Mouse (Mus musculus) brown adipose tissue, adult 24 weeks (tissue): ENCODE results near the gene Cfl2. TPM values are rescaled to one million over a fixed set of nuclear protein-coding genes. Genes with fewer than 3 reads are reported as not detected.
A peak's percentile ranks its signal among the peaks of the same experiment; 100 is the strongest.
"Not testable (repeated sequence)": the region's sequence is repeated elsewhere in the genome, so short reads cannot be mapped to it uniquely, and the experiment has no call there.

Experiments used
- H3K27ac ChIP-seq: fragments of 200-500 bp; replicated peaks from 2 replicates; pipeline ENCODE4 v1.5.1; 2012; ENCODE audit warnings: low read depth, mild to moderate bottlenecking, low read length
- H3K4me1 ChIP-seq: fragments of 200-500 bp; 2 replicates; pipeline ENCODE4 v1.6.1; 2012; ENCODE audit warnings: low read length, mixed read lengths; ENCODE audit not compliant: control insufficient read depth, insufficient read depth, insufficient read length
- H3K4me3 ChIP-seq: fragments of 200-500 bp; 2 replicates; pipeline ENCODE4 v1.5.1; 2012; ENCODE audit warnings: low read depth, mild to moderate bottlenecking, low read length, moderate library complexity; ENCODE audit not compliant: insufficient read depth
- polyA plus RNA-seq: library from polyadenylated mRNA; stranded (reverse); fragments of >200 nt; gene quantifications from 2 replicates; pipeline ENCODE4 v1.2.4, GENCODE M21; 2012; ENCODE audit not compliant: missing spikeins, insufficient read depth, insufficient read length

The Cfl2 gene
- polyA plus RNA-seq, 1 experiment, result 220 TPM

DNA sequence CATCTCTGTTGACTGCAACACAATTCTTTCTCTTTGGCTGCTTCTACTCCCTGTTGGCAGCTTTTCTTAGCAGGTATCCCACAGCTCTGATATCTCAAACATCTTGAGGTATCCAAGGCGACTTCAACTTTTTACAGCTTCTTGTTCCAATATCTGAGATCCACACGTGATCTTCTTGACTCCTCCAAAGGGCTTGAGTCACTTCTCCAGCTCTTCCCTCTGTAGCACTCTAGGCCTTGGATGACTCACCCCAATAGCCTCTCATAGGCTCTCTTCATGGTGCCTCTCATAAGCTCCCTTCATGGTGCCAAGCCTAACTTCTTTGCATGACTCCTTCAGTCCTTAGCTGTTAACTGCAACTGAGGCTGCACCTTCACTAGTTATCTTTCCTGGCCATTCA is 22.9 kb downstream of the Cfl2 start:
- H3K27ac ChIP-seq, result no peak overlapping the region
- H3K4me1 ChIP-seq, result no peaks in the 10 kb centered on the region
- H3K4me3 ChIP-seq, result no peak overlapping the region

DNA sequence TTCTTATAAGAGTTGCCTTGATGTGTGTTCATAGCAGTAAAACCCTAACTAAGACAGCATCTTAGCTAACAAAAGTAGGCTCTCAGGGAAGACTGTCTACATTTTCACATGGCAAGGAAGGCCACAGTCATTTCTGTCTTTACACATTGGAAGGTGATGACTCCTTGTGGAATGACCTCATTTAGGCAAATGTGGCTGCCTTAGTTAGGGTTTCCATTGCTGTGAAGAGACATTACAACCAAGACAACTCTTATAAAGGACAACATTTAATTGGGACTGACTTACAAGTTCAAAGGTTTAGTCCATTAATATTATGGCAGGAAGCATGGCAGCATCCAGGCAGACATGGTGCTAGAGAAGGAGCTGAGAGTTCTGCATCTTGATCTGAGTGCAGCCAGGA is 23.7 kb downstream of the Cfl2 start:
- H3K4me3 ChIP-seq, result no peak overlapping the region
- 0 out of 2 replicates have a peak, but pooled peaks cover 2% of the 10 kb centered on the region for H3K4me1 ChIP-seq

DNA sequence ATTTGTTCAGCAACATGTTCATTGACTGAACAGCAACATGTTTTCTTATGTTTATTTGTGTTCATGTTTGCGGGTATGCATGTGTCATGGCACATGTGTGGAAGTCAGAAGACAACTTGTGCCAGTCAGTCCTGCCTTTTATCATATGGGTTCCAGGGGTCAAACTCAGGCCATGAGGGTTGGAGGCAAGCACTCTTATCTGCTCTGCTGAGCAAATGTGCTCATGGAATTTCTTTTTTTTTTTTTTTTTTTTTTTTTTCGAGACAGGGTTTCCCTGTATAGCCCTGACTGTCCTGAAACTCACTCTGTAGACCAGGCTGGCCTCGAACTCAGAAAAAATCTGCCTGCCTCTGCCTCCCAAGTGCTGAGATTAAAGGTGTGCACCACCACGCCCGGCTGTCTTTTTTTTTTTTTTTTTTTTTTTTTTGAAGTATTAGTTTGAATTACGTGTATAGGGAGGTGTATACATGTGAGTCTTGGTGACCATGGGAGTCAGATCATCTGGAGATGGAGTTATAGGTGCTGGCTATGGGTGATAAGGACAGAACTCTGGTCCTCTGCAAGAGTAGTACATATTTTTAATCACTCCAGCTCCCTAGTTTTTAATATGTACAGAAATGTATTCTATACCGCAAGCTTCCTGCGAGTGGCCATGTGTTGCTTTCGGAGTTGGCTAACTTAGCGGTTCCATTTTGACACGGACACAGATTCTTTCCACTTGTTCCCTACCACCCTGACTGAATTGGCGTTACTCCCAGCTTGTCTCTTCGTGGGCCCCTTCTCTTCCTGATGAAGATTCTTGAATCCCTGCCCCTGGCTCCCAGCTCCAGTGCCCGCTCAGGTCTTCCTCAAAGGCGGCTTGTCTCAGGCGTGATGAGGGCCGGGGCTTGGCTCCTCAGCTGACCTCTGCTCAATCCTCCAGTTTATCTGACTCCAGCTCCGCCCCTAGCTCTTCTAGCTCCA is 26.8 kb downstream of the Cfl2 start:
- Histone ChIP-seq H3K4me1 (0 out of 2 replicates have a peak, but pooled peaks cover 3% of the 10 kb centered on the region), H3K4me3 (no peak overlapping the region), H3K27ac (no peak overlapping the region)

More for the DNA sequence above, 23.7 kb downstream of the Cfl2 start:
- no peak overlapping the region for H3K27ac ChIP-seq

DNA sequence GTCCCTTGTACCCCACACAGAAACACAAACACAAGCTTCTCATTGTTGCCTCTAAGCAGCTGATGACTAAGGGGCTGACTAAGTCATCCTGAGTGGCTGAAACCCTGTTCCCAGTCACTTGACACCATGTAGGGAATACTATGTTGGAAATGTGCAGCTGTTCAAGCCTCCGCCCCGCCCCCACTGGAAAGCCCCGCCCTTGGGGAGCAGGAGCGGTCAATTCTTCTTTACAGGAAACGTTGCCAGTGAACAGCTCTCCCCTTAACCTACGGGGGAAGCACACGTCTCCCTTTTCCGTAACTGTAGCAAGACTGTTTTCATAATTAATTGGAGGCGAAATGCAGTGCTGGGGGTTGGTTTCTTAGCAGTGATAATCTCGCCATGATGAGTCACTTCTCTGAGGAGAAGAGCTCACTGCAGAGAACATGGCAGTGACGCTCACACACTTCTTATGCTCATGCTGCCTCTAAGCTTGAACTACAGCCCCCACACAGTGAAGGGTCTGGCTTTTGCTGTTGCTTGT is 27.7 kb downstream of the Cfl2 start:
- Histone ChIP-seq H3K4me3 (peak overlapping the region; percentile 54), H3K4me1 (0 out of 2 replicates have a peak, but pooled peaks cover 3% of the 10 kb centered on the region), H3K27ac (no peak overlapping the region; the same call in 1 of the 2 replicates)

DNA sequence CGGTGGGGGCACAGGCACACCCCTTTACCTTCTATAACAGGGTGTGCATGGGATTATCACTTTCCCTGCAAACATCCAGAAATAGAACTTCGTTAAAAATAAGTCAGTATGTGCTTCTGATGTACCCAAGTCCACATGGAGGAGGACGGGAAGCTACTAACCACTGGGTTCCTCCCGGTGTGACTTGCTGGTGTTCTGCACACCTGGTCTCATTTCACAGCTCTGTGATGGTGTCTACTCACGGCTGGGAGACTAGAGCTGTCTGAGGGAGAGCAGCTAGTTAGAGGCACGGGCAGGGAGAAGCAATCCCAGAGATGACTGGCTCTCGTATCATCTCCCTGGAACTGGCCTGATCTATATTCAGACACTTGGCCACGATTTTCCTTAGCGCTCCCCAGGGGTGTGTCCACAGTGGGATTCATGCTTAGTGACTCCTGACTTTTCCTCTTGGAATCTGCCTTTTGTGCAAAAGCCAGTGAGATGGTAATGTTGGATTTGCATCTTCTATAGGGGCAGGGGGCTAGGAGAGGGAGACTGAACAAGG is 28.7 kb downstream of the Cfl2 start:
- H3K4me1 ChIP-seq, result 0 out of 2 replicates have a peak, but pooled peaks cover 3% of the 10 kb centered on the region
- H3K4me3 ChIP-seq, result no peak overlapping the region
- H3K27ac ChIP-seq, result no peak overlapping the region

DNA sequence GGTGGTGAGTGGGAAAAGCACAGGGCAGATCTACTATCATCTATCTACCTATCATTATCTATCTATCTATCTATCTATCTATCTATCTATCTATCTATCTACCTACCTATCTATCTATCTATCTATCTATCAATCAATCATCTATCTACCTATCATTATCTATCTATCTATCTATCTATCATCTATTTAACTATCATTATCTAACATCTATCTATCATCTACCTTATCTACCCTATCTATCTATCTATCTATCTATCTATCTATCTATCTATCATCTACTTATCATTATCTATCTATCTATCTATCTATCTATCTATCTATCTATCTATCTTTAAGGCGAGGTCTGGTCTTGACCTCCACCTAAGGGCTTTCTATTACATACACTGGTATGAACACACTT is 30.8 kb downstream of the Cfl2 start:
- H3K27ac ChIP-seq, H3K4me3 ChIP-seq, H3K4me1 ChIP-seq: not testable (repeated sequence)

DNA sequence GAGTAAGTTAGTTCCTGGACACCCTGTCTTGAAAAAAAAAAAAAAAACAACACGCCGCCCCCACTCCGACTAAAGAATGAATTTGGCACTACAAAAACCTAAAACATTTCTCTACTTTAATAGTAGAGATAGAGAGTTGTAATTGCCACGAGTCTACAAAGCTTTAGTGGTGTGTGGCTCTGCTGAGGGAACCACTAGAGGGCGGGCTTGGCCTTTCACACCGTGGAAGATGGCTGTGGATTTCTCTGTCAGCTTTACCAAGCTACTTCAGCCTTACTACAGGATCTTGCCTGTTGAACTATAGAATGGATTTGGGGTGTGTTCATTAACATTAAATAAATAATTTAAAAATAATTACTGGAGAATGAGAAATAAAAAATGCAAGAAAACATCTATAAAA is 32.1 kb downstream of the Cfl2 start:
- Histone ChIP-seq H3K4me1 (0 out of 2 replicates have a peak, but pooled peaks cover 3% of the 10 kb centered on the region), H3K27ac (no peak overlapping the region), H3K4me3 (no peak overlapping the region)

DNA sequence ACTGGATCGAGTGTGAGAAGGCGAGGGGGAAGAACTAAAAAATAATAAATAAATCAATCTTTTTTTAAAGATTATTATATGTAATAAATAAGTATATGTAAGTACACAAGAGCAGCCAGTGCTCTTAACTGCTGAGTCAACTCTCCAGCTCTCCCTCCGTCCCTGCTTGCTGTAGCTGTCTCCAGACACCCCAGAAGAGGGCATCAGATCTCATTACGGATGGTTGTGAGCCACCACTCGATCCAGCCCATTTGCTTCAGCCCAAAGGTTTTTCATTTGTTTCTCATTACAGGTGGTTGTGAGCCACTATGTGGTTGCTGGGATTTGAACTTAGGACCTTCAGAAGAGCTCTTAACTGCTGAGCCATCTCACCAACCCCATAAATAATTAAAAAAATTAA is 32.8 kb downstream of the Cfl2 start:
- Histone ChIP-seq H3K4me3 (no peak overlapping the region), H3K4me1 (0 out of 2 replicates have a peak, but pooled peaks cover 3% of the 10 kb centered on the region), H3K27ac (no peak overlapping the region)

DNA sequence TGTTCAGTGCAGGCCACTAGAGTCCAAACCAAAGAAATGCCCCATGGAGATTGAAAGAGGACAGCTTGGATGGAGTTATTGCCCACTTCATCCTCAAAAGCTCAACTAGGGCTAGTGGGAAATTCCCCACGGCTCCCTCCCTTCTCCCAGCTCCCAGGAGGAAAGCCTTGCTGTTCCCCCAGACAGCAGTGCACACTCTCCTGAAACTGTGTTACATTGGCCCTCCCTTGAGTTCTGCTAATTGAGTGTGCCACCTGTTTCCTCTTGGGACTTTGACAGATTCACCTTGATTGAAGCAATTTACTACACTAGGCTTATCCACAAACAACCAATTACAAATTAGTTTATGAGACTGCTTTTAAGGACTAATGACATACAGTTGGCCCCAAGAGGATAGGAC is 34.6 kb downstream of the Cfl2 start:
- Histone ChIP-seq H3K4me1 (no peaks in the 10 kb centered on the region), H3K4me3 (no peak overlapping the region), H3K27ac (no peak overlapping the region)

DNA sequence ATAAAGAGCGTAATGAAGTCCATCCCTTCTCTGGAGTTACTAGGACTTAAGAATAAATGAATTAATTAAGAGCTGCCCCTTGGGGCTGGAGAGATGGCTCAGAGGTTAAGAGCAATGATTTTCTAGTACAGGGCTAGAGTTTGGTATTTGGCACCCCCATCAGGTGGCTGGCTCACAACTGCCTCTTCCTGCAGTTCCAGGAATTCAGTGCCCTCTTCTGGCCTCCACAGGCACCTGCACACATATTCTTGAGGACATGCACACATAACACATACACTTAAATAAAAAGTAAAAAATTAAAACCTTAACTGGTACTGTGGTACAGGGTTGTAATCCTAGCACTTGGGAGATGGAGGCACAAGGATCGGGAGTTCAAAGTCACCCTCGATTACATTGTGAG is 37.5 kb downstream of the Cfl2 start:
- Histone ChIP-seq H3K4me3 (no peak overlapping the region), H3K27ac (no peak overlapping the region)

DNA sequence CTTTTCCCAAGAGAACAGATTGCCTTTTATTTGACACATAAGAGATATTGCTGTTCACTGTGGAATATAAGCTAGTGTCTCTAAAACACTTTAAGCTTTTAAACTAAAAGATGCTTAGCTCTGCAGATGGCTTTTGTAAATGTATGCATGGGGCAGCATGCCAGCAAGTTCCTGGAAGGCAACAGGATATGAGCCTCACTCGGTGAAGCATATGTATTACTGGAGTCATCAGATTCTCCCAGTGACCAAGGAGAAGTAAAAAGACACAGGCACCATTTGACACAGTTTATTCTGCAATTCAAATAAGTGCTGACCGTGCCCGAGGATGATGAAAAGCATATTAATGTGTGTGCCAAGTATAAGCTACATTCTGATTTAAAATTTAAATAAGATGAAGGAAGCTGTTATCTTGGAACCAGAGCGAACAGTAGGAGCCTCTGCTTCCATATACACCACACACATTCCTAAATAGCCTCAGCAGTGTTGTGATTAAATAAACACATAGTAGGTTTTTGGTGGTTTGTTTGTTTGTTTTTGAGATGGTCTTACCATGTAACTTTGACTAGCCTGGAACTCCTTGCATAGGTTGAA is 39.7 kb downstream of the Cfl2 start:
- no peak overlapping the region for H3K4me3 ChIP-seq
- no peak overlapping the region for H3K27ac ChIP-seq
- H3K4me1 ChIP-seq, result no peaks in the 10 kb centered on the region

More for the DNA sequence above, 37.5 kb downstream of the Cfl2 start:
- H3K4me1 ChIP-seq, result no peaks in the 10 kb centered on the region

DNA sequence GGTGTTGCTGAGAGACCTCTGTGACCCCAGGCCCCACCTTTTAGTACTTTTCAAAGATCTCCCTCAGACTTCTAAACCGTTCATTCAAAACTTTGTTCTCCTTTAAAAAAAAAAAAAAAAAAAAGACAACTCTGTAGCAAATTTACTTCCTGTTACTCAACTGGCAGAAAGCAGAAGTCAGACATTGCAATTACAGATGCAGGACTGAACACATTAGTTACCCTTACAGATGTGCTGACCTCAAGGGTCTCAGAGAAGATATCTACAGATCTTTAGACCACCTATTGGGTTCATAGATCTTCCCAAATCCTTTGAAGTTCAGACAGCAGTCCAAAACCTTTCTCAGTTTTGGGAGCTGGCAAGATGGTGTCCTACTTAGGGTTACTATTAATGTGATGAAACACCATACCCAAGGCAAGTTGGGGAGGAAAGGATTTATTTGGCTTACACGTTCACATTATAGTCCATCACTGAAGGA is 42.0 kb downstream of the Cfl2 start:
- no peaks in the 10 kb centered on the region for H3K4me1 ChIP-seq
- H3K4me3 ChIP-seq, result no peak overlapping the region
- no peak overlapping the region for H3K27ac ChIP-seq

DNA sequence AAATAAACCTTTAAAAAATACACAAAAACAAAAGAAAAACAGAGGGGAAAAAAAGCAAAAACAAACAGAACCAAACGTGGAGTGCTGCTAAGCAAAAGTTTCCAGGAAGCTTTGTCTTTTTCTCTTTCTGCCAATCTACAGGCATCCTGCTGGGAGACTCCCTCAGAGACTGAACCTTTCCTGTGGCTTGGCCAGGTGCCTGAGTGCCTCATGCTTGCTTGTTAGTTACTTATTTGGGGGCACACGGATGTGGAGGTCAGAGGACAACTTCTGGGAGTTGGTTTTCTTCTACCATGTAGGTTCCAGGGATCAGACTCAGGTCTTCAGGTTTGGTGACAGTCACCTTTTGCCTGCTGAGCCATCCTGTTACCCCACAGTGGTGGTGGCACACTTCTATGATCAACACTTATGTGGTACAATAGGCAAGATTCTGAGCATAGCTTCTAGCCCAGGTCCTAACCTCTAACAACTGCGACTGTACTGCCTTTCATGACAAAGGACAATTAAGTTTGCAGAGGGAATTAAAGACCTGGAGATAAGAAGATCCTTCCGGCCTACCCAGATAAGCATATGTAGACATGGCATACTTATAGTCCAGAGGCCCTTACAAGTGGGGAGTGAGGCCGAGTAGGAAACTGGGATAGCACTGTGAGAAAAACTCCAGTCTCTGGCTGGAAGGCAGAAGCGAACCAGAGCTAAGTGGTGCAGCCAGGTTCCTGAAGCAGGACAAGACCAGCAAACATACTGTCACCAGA is 43.3 kb downstream of the Cfl2 start:
- Histone ChIP-seq H3K27ac (no peak overlapping the region), H3K4me1 (no peaks in the 10 kb centered on the region), H3K4me3 (no peak overlapping the region)

DNA sequence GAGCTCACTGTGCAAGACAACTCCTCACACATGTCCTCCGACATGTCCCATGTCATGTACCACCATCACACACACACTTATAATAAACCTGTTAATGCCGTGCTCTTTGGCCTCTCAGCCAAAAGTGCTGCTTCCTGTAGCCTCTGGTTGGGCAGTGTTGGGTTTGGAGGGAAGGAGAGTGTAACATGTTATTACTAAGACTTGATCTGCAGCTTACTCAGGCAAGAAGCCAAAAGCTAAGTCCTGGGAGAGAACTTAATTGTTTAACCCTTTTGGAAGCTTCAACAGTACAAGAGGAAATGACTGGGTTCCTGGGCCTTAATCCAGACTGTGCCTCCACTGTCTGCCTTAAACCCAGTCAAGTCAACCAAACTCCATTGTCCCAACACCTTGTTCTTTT is 52.5 kb downstream of the Cfl2 start:
- Histone ChIP-seq H3K27ac (no peak overlapping the region; the same call in 1 of the 2 replicates), H3K4me3 (no peak overlapping the region), H3K4me1 (0 out of 2 replicates have a peak, but pooled peaks cover 2% of the 10 kb centered on the region)
